Mouse (Mus musculus) spleen, postnatal 4 days (tissue): ENCODE results near the gene Dst.
A peak's percentile ranks its signal among the peaks of the same experiment; 100 is the strongest.
"Not testable (repeated sequence)": the region's sequence is repeated elsewhere in the genome, so short reads cannot be mapped to it uniquely, and the experiment has no call there.

ENCODE experiments used
- DNase-seq, 2 experiments: peaks; one replicate each; pipeline ENCODE4 v3.0.0; 2022; ENCODE audit warnings: low spot score in 2 of 2

Dst gene

DNA sequence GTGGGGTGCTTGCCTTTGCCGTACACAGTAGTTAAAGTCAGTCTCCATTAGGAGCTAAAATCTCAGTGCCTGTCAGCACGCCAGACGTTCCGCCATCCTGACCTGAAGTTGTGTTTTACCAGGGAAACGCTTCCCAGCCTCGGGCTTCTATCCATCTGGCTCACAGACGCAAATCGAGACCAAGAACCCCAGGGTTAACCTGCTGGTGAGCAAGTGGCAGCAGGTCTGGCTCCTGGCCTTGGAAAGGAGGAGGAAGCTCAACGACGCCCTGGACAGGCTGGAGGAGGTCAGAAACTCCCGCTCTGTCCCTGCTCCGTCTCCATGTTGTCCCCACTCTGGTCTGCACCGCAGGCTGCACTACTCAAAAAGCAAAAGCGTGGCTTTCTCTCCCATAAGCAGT, 385.2 kb downstream of the Dst start:
- no peak for DNase-seq

DNA sequence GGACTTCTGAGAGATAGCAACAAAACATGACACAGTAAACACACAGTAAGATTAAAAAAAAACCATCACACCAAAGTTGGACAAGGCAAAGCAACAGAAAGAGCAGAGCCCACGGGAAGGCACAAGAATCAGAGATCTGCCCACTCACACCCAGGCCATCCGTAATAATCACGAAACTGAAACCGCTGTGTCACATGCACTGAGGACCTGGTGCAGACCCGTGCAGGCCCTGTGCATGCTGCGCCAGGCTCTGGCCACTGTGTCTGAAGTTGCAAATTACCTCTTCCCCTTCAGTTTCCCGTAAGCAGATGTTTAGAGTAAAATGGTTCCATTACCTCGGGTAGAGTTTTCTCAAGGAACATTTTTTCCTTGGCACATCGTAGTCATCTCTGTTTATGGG, 389.6 kb downstream of the Dst start:
- no peak for DNase-seq

DNA sequence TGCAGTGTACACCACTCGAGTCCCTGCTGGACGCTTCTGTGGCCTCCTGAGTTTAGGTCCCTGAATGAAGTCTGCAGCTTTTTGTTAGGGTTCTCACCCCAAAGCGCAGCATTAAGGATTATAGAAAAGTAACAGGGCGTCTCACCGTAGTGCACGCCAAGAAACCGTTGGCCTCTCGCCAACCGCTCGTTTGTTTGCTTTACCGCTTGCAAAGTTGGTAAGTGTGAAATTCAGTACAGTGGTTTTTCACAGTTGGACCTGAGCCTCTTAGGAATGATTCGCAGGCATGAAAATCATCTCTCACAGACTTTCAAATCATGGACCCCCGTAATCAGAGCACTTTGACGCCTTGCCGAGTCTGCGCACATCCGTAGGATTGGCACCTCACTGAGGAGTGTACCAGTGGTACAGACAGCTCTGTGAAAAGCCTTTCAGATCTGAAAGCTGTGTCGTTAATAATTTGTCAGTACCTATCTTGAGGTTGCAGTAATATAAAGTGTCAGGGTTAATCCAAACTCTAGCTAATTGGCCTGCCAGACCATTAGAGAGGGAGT, 390.7 kb downstream of the Dst start:
- no peak for DNase-seq

DNA sequence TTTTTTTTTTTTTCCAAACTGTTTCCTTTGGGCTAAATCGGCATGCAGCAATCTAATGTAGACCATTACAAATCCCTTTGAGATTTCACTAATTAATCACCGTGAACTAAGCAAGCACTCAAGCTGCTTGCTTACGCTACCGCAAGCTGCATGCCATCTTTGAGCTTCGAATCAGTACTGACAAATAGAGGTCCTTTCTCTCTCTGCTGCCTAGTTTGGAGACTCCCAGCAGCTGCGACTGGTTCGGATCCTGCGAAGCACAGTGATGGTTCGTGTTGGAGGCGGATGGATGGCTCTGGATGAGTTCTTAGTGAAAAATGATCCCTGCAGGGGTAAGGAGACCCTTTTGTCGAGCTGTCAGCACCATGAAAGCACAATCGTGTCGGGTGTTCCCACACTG, 391.5 kb downstream of the Dst start:
- no peak for DNase-seq

DNA sequence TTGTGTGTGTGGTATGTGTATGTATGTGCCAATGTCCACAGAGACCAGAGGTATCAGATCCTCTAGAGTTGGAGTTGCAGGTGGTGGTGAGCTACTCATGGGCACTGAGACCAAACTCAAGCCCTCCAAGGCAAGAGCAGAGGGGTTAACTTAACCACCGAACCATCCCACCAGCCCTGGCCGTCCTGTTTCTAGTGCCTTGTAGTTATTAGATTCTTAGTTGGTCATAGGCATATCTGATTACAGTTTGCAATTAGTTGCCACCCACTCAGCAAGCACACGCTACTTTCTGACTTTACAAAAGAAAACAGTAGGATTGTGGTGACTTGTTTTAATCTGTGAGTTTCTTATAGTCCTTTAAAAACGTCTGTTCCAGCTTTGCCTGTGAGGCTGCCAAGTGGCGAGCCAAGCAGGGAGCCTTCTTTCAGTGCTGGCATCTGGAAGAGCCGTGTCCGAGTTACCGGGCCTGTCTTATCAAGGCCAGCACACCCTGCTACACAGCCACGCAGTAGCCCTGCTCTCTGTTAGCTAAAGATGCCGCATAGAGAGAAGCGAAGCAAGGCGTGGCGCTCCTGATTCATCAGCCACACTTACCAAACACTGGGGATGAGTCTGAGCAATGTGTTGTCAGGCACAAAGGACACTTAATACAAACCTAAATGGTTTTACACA, 392.4 kb downstream of the Dst start:
- DNase-seq = peak; percentile 58 to 69

DNA sequence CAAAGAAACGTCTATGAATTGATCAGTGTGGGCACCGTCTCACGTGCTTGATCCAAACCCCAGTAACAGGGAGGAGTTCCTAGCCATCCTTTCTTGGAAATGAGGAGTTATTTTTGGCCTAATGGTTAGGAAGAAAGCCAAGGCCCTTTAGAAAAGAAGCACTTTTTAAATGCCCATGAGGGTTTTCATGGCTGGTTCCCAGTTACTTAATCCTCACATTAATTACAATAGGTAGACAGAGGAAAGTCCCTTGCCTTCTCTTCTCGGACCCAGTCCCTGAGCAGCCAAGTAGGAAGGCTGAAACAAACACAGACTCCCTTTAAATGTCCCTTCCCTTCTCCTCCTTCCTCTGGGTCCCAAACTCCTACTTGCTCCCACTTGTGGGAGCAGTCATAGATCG, 396.2 kb downstream of the Dst start:
- no peak for DNase-seq

DNA sequence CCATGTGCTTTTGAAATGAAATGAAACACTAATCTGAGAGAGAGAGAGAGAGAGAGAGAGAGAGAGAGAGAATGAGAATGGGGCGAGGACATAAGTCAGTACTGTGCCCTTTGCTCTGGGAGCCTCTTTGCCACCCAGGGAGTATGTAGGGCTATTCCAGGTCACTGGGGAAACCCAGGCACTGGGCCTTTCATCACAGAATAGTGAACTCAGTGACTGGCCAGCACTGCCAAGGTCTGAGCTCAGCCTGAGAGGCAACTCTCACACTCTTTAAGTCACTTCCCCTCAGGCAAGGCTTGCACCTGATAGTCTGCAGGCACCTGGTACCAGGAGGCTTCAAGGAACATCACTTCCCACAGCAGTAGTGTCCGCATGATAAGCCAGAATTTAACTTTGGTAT, 398.7 kb downstream of the Dst start:
- no peak for DNase-seq

DNA sequence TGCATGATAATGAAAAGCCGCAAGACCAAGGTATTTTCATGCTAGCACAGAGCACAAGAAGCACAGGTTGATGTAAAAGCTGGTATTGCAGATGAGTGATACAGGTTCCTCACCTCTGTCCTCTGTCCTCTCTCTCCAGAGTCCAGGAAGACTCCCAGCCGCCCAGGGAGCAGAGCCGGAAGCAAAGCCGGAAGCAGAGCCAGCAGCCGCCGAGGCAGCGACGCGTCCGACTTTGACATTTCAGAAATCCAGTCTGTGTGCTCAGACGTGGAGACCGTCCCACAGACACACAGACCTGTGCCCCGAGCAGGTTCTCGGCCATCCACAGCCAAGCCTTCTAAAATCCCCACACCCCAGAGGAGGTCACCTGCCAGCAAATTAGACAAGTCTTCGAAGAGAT, 399.2 kb downstream of the Dst start:
- DNase-seq = no peak

DNA sequence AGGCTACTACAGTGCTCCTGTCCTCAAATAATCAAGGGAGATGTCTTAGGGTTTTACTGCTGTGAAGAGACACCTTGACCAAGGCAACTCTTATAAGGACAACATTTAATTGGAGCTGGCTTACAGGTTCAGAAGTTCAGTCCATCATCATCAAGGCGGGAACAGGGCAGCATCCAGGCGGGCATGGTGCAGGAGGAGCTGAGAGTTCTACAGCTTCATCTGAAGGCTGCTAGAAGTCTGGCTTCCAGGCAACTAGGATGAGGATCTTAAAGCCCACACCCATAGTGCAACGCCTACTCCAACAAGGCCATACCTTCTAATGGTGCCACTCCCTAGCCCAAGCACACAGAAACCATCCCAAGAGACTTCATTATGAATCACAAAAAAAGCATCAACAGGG, 400.8 kb downstream of the Dst start:
- DNase-seq = not testable (repeated sequence)

DNA sequence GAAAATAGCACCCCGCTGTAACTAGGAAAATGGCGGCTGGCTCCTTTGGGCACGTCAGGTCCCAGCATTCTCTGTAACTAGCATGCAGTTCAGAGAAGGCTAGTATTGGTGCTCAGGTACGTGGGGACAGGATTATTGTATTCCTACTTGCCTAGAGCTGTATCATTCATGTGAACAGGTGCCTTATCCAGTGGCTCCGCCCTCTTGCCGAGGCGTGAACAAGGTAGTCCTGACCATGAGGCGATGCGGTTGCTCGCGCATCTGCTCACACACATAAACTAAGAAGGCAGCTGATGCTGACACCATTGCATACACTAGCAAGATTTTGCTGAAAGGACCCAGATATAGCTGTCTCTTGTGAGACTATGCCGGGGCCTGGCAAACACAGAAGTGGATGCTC, 401.4 kb downstream of the Dst start:
- no peak for DNase-seq

DNA sequence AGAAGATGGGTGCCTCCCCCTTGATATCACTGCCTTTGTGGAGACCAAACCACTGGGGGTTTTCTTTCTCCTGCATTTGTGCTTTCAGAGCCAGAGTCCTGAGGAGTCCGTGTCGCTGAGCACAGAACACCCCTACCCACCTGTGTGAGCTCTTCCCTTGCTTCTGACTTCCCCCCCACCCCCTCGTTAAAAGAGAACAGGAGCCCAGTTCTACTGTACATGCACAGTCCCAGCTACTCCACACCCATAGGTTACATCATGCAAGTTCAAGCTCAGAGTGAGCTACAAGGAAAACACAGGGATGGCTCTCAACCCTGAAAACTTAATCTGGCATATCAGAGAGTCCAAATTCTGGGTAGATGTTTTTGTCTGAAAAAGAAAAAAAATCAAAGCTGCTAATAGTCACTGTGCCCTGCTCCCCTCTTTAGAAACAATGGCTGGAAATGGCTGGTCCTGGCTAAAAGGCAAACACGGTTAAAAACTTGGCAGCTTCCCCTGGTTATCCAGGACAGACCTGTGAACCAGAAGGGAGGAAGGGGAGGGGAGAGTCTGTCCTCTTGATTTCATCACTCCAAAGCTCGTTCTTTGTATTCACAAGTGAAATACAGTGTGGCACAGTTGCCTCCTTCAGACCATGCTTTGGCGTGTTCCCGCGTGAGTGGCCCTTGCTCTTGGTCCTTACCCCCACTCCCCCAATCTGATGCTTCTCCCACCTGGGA, 402.7 kb downstream of the Dst start:
- DNase-seq = no peak

DNA sequence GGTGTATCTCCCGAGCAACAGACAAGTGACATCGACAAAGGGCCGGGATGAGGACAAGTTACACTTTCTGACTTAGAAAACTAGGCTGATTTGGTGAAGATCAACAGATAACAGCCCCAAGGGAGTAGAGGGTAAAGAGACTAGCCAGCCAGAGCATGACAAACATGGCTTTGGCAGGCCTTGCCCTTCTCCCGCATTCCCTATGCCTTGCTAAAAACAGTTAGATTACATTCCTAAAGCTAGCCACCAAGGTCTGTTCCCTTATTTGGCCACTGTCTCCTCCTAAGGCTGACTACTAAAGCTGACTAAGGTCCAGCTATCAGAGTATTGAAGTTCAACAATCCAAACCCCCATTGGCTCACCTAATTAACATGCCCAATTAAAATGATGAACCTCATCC, 404.8 kb downstream of the Dst start:
- no peak for DNase-seq

DNA sequence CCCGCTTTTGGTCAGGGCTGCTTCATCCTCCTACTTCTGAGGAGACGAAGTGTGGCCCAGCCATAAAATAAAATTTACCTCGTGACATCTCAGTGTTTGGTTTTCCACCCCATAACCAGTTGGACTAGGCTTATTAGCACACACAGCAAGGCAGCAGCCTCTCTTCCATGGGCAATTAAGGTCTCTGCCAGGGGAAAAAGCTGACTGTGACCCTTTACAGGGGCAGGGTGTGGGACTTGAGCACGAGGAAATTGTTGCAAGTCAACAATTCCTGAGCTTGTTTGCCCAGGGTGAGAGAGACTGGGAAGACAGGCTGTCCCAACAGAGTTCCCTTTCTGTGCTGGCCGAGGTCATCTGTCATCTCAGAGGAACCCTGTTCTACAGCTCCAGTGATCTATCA, 407.4 kb downstream of the Dst start:
- DNase-seq = no peak

DNA sequence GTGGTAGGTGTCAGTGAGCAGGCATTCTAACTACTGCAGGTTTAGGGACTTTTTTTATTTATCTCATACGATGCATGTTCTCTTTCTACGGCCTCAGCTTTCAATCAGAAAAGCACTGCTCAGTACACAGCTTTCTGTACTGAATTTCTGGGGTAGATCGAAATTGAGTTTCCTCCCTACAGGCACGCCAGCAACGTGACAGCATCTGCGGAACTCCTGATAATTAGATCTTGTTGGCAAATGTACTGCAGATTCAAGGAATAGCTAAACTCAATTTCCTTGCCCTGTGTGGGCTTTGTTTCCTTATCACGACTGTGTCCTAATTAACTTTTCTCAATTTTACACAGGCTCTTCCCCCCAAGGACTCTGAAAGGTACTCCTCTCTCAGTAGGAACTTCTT, 416.2 kb downstream of the Dst start:
- DNase-seq = no peak

DNA sequence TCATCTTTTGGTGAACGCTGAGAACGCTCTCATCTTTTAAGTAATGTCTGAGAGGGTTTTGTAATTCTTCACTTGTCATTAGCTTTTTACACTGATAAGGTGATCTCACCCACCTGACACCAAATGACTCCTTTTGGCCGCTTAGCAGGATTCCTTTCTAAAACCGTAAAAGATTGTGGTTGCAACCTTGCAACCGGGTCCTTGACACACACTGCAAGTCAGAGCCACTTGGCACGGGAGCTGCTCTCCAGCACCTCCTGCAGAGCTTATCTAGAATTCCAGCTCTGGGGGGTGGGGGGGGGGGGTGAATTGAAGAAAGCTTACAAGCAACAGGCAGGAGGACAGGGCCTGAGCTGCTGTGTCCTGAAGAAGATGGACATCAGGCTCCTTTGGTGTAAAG, 420.6 kb downstream of the Dst start:
- DNase-seq = no peak

DNA sequence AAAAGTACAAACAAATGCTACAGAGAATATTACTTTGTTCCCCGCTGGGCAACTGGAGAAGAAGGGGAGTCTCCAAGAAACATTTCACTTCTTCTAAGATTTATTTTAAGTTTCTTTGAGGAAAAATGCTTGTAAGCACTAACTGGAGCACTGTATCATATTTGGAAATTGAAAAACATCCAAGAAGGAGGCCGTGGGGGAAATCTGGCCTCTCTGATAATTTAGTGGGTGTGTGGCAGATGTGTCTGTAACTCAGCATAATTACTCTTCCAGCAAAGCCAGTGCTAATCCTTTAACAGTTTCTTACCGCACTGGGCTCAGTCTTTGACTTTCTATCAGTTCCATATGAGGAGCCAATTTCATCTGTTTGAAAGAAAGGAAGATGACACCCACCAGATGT, 423.7 kb downstream of the Dst start:
- DNase-seq = no peak
